Mouse (Mus musculus) forebrain, embryonic 15.5 days (tissue): ENCODE data around the gene Gtf2h2. TPM values are rescaled to one million over a fixed set of nuclear protein-coding genes. Genes with fewer than 3 reads are reported as not detected.

Experiments
- polyA plus RNA-seq: library from polyadenylated mRNA; unstranded; fragments of >200 nt; fragmentation: Nextera tagmentation; extraction: Ambion mirVana; gene quantifications from 2 replicates; pipeline ENCODE4 v1.2.1, GENCODE M21; 2015

The Gtf2h2 gene
- polyA plus RNA-seq, 1 experiment from 2014 or later = 69.6 TPM

Other genes starting within 250 kb of the Gtf2h2 start
- 0.08 and 0.09 TPM in 2 replicates for gene Naip5, start 246.3 kb downstream of the Gtf2h2 start, polyA plus RNA-seq
- gene Naip6, start 174.9 kb downstream of the Gtf2h2 start, polyA plus RNA-seq = 0.05 TPM in 2 replicates
- gene Naip1, start 39.7 kb downstream of the Gtf2h2 start, polyA plus RNA-seq = not detected in 2 replicates
- 6.0 and 7.7 TPM in 2 replicates for gene Ocln, start 60.1 kb upstream of the Gtf2h2 start, polyA plus RNA-seq
- 1.1 and 1.4 TPM in 2 replicates for gene Marveld2, start 124.4 kb upstream of the Gtf2h2 start, polyA plus RNA-seq
- gene Ak6, start 158.4 kb upstream of the Gtf2h2 start, polyA plus RNA-seq = 349 and 353 TPM in 2 replicates
- 21.6 and 23.5 TPM in 2 replicates for gene Rad17, start 158.5 kb upstream of the Gtf2h2 start, polyA plus RNA-seq
- 17.1 and 25.6 TPM in 2 replicates for gene Taf9, start 159.0 kb upstream of the Gtf2h2 start, polyA plus RNA-seq
- gene Ccdc125, start 177.1 kb upstream of the Gtf2h2 start, polyA plus RNA-seq = 1.7 and 1.8 TPM in 2 replicates
- 55.0 and 56.2 TPM in 2 replicates for gene Cdk7, start 238.4 kb upstream of the Gtf2h2 start, polyA plus RNA-seq